Mouse (Mus musculus) adrenal gland, postnatal 4 days (tissue): ENCODE measurements around the gene Plagl1. TPM values are rescaled to one million over a fixed set of nuclear protein-coding genes. Genes with fewer than 3 reads are reported as not detected.

Source experiments
- DNase-seq, 2 experiments: peaks; one replicate each; pipeline ENCODE4 v3.0.0; 2021 to 2022; ENCODE audit warnings: low spot score in 2 of 2, mixed read lengths in 2 of 2
- total RNA-seq, 2 experiments: library from RNA; stranded (reverse); gene quantifications; 2 replicates each; pipeline ENCODE4 v1.2.3; 2021

Gene Plagl1
- total RNA-seq, 2 experiments from 2014 or later, result 111 to 114 TPM

DNA sequence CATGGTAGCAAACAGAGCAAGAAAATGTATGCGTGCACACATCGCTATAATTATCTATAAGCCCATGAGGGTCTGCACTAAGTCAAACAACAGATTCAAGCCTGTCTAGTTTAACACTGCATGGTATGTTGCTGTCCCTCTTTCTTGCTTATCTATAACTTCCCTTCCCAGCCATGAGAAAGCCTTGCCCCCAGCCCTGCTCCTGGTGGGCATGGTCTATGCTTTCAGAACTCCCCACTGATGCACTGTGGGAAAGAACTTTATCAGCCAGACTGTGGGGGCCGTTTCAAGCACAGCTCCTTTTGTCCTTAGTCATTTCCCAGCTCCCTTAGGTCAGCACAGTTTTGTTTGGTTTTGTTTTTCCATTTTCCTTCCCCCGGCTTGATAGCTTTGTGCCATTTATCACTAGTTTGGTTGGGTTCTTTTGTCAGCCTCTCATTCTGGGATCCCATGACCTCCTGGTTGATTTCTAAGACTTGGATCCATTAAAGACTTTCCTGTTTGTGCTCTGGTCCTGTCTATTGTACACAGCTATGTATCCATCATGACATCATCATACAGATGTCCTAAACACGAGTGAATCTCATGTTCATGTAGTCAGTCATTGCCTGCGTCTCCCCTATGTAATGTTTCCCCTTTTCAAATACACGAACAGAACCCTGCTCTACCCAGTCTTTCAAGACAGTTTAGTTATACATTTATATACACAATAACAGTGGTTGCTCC is 16.7 kb downstream of the Plagl1 start:
- no peak for DNase-seq

- DNase-seq, result no peak
These were observed 22.2 kb downstream of the Plagl1 start for GRCm38 (mm10) chr10:13082459-13082858.

- peak; percentile 24 to 47 for DNase-seq
These were observed 30.5 kb downstream of the Plagl1 start for GRCm38 (mm10) chr10:13090596-13091424.

- DNase-seq, result no peak
These were observed 32.7 kb downstream of the Plagl1 start for GRCm38 (mm10) chr10:13092996-13093395.

- no peak for DNase-seq
These were observed 38.6 kb downstream of the Plagl1 start for GRCm38 (mm10) chr10:13098895-13099294.

DNA sequence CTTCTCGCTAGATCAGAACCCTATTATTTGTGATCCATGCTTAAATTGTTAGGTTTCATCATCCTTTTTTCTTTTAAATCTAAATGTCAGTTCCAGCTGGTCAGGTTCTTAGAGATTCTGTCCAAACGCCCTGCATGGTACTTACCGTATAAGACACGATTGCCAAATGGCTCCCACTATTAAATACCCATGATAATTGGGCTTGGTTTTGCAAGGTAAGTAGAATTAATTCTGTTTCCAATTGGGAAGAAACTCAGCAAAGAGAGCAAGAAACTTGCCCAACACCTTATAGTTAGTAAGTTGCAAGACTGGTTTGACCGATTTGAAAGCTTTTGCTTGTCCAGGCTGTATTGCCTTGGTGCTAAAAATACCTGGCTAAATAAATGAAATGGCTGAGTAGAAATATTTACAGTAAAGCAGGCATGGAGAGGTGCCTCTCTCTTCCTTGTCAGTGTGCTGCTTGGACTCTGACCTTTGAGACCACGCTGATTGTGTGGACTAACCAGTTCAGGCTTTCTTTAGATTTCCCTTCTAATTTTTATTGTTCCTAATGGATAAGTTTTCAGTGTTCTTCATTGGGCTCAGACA is 39.9 kb downstream of the Plagl1 start:
- no peak for DNase-seq

- no peak for DNase-seq
These were observed 42.1 kb downstream of the Plagl1 start for GRCm38 (mm10) chr10:13102360-13102759.

DNA sequence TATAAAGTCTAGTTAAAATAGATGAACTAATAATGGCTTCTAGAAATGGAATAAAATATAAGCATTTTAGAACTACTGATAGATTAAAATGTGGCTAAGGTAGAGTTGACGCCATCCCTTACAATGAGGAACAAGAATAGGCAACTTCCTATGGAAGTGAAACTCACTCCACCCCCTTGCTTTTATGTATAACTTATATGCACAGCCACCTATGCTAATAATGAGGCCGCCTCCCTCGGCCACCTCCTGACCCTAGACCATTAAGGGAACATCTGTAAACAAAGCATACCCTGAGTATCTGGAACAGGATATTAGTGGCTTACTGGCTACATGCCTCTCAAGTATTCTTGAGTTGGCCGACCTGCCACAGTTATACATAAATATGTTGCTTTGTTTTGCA is 43.5 kb downstream of the Plagl1 start:
- no peak for DNase-seq

- no peak for DNase-seq
These were observed 46.8 kb downstream of the Plagl1 start for GRCm38 (mm10) chr10:13106909-13107624.

GRCm38 (mm10) chr10:13108021-13108548 is 47.8 kb downstream of the Plagl1 start:
- no peak for DNase-seq

- DNase-seq, result no peak
These were observed 48.5 kb downstream of the Plagl1 start for GRCm38 (mm10) chr10:13108847-13109246.

GRCm38 (mm10) chr10:13109781-13110180 is 49.5 kb downstream of the Plagl1 start:
- no peak for DNase-seq

GRCm38 (mm10) chr10:13112849-13113248 is 52.5 kb downstream of the Plagl1 start:
- no peak for DNase-seq

DNA sequence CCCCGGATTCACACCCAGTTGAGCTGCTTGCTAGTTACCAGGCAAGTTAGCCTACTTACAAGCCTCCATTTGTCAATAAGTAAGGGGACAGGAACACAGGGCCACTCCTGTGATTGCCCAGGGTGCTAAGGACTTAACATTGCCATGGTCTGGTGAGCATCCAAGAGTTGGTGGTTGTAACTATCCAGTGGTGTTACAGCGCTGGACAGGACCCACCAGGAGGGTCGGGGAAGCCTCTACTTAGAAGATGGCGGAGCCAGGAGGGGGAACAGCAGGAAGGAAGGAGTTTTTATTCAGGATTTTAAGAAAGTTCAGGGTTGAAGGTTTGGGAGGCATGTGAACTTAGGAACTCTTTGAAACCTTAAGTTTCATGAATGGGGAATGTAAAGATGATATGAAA is 53.3 kb downstream of the Plagl1 start:
- no peak for DNase-seq

GRCm38 (mm10) chr10:13115030-13115429 is 54.7 kb downstream of the Plagl1 start:
- no peak for DNase-seq

DNA sequence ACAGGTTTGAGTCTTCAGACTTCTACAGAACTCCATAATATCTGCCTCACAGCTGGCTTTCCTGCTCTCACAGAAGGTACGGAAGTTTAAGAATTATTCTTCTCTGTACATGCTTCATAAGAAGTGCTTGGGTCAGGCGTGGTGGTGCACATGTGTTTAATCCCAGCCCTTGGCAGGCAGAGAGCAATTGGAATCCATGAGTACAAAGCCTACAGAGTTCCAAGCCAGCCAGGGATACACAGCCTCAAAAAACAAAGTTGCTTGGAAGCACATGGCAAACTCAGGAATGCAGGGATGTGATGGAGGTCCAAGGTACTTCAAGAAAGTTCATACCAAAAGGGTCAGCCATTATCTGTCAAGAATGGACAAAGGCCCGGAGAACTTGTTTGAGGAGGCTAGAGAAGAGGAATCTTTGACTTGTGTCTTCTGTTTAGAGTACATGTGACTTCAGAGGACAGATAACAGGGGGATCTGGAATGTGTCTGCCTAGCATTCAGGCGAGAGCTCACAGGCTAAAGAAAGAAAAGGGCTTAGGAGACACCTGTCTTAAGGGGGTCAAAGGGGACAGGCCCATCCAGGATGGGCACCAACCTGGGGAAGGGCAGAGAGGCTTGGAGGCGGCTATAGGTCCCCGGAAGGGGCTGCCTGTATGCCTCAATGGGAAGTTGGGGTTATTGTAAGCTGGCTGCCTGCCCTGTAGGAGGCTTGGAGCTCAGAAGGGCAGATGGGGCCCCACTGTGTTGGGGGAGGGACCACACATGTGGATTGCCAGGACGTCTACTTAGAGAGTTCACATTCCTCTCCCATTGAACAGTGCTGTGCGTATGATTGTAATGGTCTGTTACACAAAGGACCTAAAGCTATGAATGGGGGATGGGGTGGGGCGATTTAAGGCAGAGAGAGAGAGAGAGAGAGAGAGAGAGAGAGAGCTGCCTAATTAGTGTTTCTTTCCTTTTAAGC is 56.7 kb downstream of the Plagl1 start:
- no peak for DNase-seq

DNA sequence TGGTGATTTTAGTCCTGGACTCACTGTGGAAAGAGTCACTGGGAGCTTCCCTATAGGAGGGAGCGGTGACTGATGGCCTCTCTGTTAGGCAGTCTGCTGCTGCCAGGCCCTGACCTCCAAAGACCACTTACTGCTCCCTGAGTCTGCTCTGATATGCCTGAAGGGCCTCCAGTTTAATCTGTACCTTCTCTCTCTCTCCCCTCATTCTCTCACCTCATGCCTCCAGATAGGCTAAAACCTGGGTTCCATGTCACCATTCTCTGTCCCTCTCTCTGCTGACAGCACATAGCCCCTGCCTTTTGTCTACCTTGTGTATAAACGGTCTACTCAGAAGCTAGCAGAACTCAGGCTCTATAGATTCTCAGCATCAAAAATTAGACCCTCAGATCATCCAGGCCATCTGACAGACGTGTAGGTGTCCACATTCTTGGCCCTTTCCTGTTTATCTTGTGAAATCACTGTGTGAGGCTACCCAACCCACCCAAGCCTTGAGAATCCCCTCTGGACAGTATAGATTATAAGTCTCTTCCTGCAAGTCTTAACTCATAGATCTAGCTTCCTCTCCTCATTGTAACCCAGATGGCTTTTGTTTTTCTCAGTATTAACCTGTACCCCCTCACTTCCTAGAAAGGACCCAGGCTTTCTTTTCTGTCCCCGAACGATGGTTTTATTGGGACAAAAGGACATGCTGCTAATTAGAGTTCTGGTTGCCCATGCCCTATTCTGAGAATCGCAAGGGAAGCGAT is 57.9 kb downstream of the Plagl1 start:
- DNase-seq, result no peak

- DNase-seq, result no peak
These were observed 58.4 kb downstream of the Plagl1 start for GRCm38 (mm10) chr10:13118770-13119102.

- no peak for DNase-seq
These were observed 59.0 kb downstream of the Plagl1 start for GRCm38 (mm10) chr10:13119300-13119699.
